Mouse (Mus musculus): ENCODE measurements around the gene Cdca4. TPM values are rescaled to one million over a fixed set of nuclear protein-coding genes. Genes with fewer than 3 reads are reported as not detected.

The Cdca4 gene
- polyA plus RNA-seq, 1 experiment from 2014 or later, result 144 TPM

- Histone ChIP-seq H3K36me3 (0 out of 2 replicates have a peak, but pooled peaks cover 16% of the 10 kb centered on the region), H3K9ac (no peak overlapping the region), H3K4me2 (replicated peaks) (no peak overlapping the region), H3K4me1 (peaks cover 7% of the 10 kb centered on the region), H3K27ac (no peak overlapping the region), H3K27me3 (no peaks in the 10 kb centered on the region), H3K9me3 (no peaks in the 10 kb centered on the region), H3K4me3 (no peak overlapping the region)
- 72% methylated on average over 2 of the region's 2 CpGs for WGBS
- no peak for ATAC-seq (ENCODE audit: insufficient number of reproducible peaks, insufficient read depth, low FRiP score, low TSS enrichment)
Measured at GRCm38 (mm10) chr12:112835046-112835445, 5.8 kb upstream of the Cdca4 start.

- Histone ChIP-seq H3K27ac (no peak overlapping the region), H3K9me3 (no peaks in the 10 kb centered on the region), H3K4me3 (no peak overlapping the region), H3K36me3 (0 out of 2 replicates have a peak, but pooled peaks cover 16% of the 10 kb centered on the region), H3K4me1 (peaks cover 7% of the 10 kb centered on the region), H3K9ac (no peak overlapping the region), H3K27me3 (no peaks in the 10 kb centered on the region), H3K4me2 (replicated peaks) (no peak overlapping the region)
- ATAC-seq (ENCODE audit: insufficient number of reproducible peaks, insufficient read depth, low FRiP score, low TSS enrichment), result no peak
- 78% methylated on average over 6 of the region's 6 CpGs for WGBS
Measured at GRCm38 (mm10) chr12:112833527-112833926, 4.3 kb upstream of the Cdca4 start.

DNA sequence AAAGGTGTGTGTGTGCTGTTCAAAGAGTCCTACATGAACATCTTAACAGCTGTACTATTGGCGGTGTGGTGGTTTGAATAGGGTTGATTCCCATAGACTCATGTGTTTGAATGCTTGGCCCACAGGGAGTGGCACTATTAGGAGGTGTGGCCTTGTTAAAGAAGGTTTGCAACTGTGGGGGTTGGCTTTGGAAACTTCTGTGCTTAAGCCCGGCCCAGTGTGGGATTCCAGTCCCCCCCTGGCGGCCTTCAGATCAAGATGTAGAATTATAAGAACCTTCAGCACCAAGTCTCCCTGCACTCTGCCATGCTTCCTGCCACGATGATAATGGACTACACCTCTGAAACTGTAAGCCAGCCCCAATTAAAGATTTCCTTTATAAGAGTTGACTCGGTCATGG, 3.2 kb upstream of the Cdca4 start:
- Histone ChIP-seq H3K9ac (no peak overlapping the region), H3K27ac (no peak overlapping the region), H3K9me3 (no peaks in the 10 kb centered on the region), H3K4me2 (replicated peaks) (no peak overlapping the region), H3K4me1 (peaks cover 16% of the 10 kb centered on the region), H3K36me3 (peaks cover 21% of the 10 kb centered on the region), H3K4me3 (no peak overlapping the region), H3K27me3 (no peaks in the 10 kb centered on the region)
- no peak for ATAC-seq (ENCODE audit: insufficient number of reproducible peaks, insufficient read depth, low FRiP score, low TSS enrichment)
- 91% methylated on average over 5 of the region's 5 CpGs for WGBS

GRCm38 (mm10) chr12:112830570-112830969, 1.3 kb upstream of the Cdca4 start:
- Histone ChIP-seq H3K9me3 (no peaks in the 10 kb centered on the region), H3K4me3 (peak overlapping the region; percentile 98), H3K36me3 (peaks cover 39% of the 10 kb centered on the region)

DNA sequence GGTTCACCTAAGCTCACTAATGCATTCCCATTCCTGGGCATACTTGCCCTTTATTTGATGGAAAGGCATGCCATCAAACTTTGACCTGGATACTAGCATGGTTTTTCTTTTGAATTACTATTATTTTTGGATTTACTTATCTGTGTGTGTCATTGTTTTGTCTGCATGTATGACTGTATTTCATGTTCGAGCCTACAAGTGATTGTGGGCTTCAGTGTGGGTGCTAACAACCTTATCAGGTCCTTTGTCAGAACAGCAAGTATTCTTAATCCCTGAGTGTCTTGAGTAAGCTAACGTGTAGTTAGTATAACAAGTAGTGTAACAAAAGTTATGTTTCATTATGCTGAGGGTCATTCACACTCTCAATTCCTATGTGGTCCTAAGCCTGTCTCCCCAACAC, 918 bp upstream of the Cdca4 start:
- H3K9ac ChIP-seq, result peak overlapping the region; percentile 84
- no peak for ATAC-seq (ENCODE audit: insufficient number of reproducible peaks, insufficient read depth, low FRiP score, low TSS enrichment)

More at GRCm38 (mm10) chr12:112830570-112830969, 1.3 kb upstream of the Cdca4 start:
- H3K27ac ChIP-seq, result no peak overlapping the region
- H3K9ac ChIP-seq, result peak overlapping the region; percentile 84
- ATAC-seq (ENCODE audit: insufficient number of reproducible peaks, insufficient read depth, low FRiP score, low TSS enrichment), result no peak
- 86% methylated on average over 3 of the region's 3 CpGs for WGBS
- no peaks in the 10 kb centered on the region for H3K27me3 ChIP-seq
- peak overlapping the region; percentile 66 for H3K4me2 ChIP-seq (replicated peaks)
- peaks cover 31% of the 10 kb centered on the region for H3K4me1 ChIP-seq

DNA sequence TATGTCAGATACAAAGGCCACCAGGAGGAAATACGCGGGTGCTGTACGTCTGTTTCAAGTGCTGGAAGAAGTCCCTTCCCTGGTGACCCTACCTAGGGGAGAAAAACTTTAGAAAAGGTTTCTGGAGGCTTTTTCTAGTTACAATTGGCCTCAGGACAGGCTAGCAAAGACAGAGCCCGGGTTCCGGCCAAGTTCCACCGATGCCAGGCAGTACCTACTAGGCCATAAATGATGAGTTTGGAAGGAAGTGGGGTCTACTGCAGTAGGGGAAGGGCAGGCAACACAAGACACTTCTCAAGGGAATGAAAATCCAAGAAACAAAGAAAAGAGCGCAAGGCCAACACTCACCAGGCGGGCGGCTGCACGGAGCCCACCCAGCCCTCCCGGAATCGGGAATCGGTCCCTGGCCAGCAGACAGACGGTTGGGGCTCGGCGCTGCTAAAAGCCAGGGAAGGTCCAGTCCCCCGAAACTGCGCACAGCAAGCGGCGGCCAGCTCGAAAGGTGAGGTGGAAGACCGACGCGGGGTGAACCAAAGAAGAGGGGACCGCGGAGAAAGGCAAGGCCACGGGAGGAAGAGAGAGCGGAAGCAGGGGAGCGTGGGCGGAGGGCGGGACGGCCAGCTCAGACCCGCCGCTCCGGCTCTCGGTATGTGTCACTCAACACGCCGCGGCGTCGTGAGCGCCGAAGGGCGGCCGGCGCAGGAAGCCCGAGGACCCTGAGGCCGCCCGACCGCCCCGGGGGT, 551 bp downstream of the Cdca4 start:
- H3K9me3 ChIP-seq, result no peaks in the 10 kb centered on the region
- no peaks in the 10 kb centered on the region for H3K27me3 ChIP-seq
- peaks cover 50% of the 10 kb centered on the region for H3K36me3 ChIP-seq
- H3K4me3 ChIP-seq, result peak overlapping the region; percentile 98
- H3K27ac ChIP-seq, result peak overlapping the region; percentile 94
- peaks cover 34% of the 10 kb centered on the region for H3K4me1 ChIP-seq
- H3K9ac ChIP-seq, result peak overlapping the region; percentile 98
- H3K4me2 ChIP-seq (replicated peaks), result peak overlapping the region; percentile 91
- ATAC-seq (ENCODE audit: insufficient number of reproducible peaks, insufficient read depth, low FRiP score, low TSS enrichment), result peak; percentile 82
- WGBS, result under 1% methylated on average over 51 of the region's 51 CpGs

More for the DNA sequence above, 918 bp upstream of the Cdca4 start:
- Histone ChIP-seq H3K4me3 (peak overlapping the region; percentile 98), H3K27me3 (no peaks in the 10 kb centered on the region), H3K4me2 (replicated peaks) (peak overlapping the region; percentile 66), H3K27ac (peak overlapping the region; percentile 76), H3K36me3 (peaks cover 43% of the 10 kb centered on the region), H3K9me3 (no peaks in the 10 kb centered on the region), H3K4me1 (peaks cover 31% of the 10 kb centered on the region)
- WGBS, result 40% methylated on average over 2 of the region's 2 CpGs

- H3K4me1 ChIP-seq, result peaks cover 41% of the 10 kb centered on the region
- no peak overlapping the region for H3K27ac ChIP-seq
- peaks cover 42% of the 10 kb centered on the region for H3K36me3 ChIP-seq
- H3K4me3 ChIP-seq, result no peak overlapping the region
- no peak for ATAC-seq (ENCODE audit: insufficient number of reproducible peaks, insufficient read depth, low FRiP score, low TSS enrichment)
- H3K9me3 ChIP-seq, result no peaks in the 10 kb centered on the region
- 88% methylated on average over 5 of the region's 5 CpGs for WGBS
- peak overlapping the region; percentile 91; the same call in 1 of the 2 replicates for H3K4me2 ChIP-seq (replicated peaks)
- H3K9ac ChIP-seq, result peak overlapping the region; percentile 98; the same call in 1 of the 2 replicates
- no peaks in the 10 kb centered on the region for H3K27me3 ChIP-seq
Measured at GRCm38 (mm10) chr12:112825901-112826300, 3.3 kb downstream of the Cdca4 start.

GRCm38 (mm10) chr12:112823221-112823620, 6.0 kb downstream of the Cdca4 start:
- no peak for ATAC-seq (ENCODE audit: insufficient number of reproducible peaks, insufficient read depth, low FRiP score, low TSS enrichment)
- Histone ChIP-seq H3K36me3 (peaks cover 67% of the 10 kb centered on the region), H3K9me3 (no peaks in the 10 kb centered on the region), H3K9ac (peak overlapping the region; percentile 17; the same call in 1 of the 2 replicates), H3K27me3 (no peaks in the 10 kb centered on the region), H3K4me2 (replicated peaks) (no peak overlapping the region), H3K4me1 (peaks cover 33% of the 10 kb centered on the region), H3K4me3 (no peak overlapping the region), H3K27ac (no peak overlapping the region)
- 78% methylated on average over 4 of the region's 4 CpGs for WGBS

GRCm38 (mm10) chr12:112822676-112823075, 6.5 kb downstream of the Cdca4 start:
- Histone ChIP-seq H3K27me3 (no peaks in the 10 kb centered on the region), H3K36me3 (peaks cover 69% of the 10 kb centered on the region), H3K9me3 (no peaks in the 10 kb centered on the region), H3K9ac (no peak overlapping the region), H3K4me2 (replicated peaks) (no peak overlapping the region), H3K4me1 (peaks cover 28% of the 10 kb centered on the region), H3K4me3 (no peak overlapping the region), H3K27ac (no peak overlapping the region)
- 82% methylated on average over 2 of the region's 2 CpGs for WGBS
- ATAC-seq (ENCODE audit: insufficient number of reproducible peaks, insufficient read depth, low FRiP score, low TSS enrichment), result no peak

GRCm38 (mm10) chr12:112821974-112822373, 7.2 kb downstream of the Cdca4 start:
- no peak overlapping the region for H3K4me2 ChIP-seq (replicated peaks)
- H3K27ac ChIP-seq, result no peak overlapping the region
- H3K4me3 ChIP-seq, result no peak overlapping the region
- peaks cover 68% of the 10 kb centered on the region for H3K36me3 ChIP-seq
- no peak overlapping the region for H3K9ac ChIP-seq
- H3K9me3 ChIP-seq, result no peaks in the 10 kb centered on the region
- H3K4me1 ChIP-seq, result peaks cover 21% of the 10 kb centered on the region
- 87% methylated on average over 4 of the region's 4 CpGs for WGBS
- no peaks in the 10 kb centered on the region for H3K27me3 ChIP-seq
- no peak for ATAC-seq (ENCODE audit: insufficient number of reproducible peaks, insufficient read depth, low FRiP score, low TSS enrichment)

DNA sequence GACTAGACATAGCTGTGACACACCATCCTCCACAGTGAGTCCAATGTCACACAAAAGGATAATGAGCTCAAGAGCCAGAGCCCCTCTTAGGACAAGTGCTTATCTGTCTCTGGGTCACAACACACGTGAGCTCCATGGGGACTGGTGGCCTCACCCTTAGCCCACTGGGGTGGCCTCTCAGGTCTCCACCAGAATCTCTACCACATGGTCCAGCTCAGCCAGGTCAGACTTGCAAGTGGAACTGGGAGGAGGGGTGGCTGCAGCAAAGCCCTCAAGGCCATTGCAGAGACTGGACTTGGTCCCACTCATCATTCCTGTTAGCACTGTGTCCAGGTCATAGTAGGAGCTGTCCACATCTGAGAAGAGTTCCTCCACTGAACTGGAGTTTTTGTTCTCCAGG, 8.0 kb downstream of the Cdca4 start:
- Histone ChIP-seq H3K9me3 (no peaks in the 10 kb centered on the region), H3K4me1 (peaks cover 13% of the 10 kb centered on the region), H3K27ac (no peak overlapping the region), H3K9ac (no peak overlapping the region), H3K36me3 (peaks cover 63% of the 10 kb centered on the region), H3K27me3 (no peaks in the 10 kb centered on the region), H3K4me3 (no peak overlapping the region), H3K4me2 (replicated peaks) (no peak overlapping the region)
- WGBS, result 60% methylated on average over 1 of the region's 1 CpGs
- ATAC-seq (ENCODE audit: insufficient number of reproducible peaks, insufficient read depth, low FRiP score, low TSS enrichment), result no peak

GRCm38 (mm10) chr12:112820401-112820999, 8.7 kb downstream of the Cdca4 start:
- Histone ChIP-seq H3K27me3 (no peaks in the 10 kb centered on the region), H3K4me1 (peaks cover 10% of the 10 kb centered on the region; the same call in 1 of the 2 replicates), H3K4me2 (replicated peaks) (no peak overlapping the region), H3K4me3 (no peak overlapping the region), H3K9ac (no peak overlapping the region), H3K9me3 (no peaks in the 10 kb centered on the region), H3K36me3 (peaks cover 61% of the 10 kb centered on the region), H3K27ac (no peak overlapping the region)
- ATAC-seq (ENCODE audit: insufficient number of reproducible peaks, insufficient read depth, low FRiP score, low TSS enrichment), result no peak
- WGBS, result 85% methylated on average over 12 of the region's 12 CpGs
